Mouse (Mus musculus): Measurements from ENCODE around the gene Tle1.

Tle1 gene

GRCm38 (mm10) chr4:72200559-72201409 lies at the start of gene Tle1:
Gene Tle1 (minus strand): TSS chr4:72200919.
- DNase-seq, result peak; percentile 100

- no peak for DNase-seq
These were observed 33.0 kb upstream of the Tle1 start for GRCm38 (mm10) chr4:72233584-72234219.

- no peak for DNase-seq
These were observed 31.5 kb upstream of the Tle1 start for GRCm38 (mm10) chr4:72232206-72232605.

- no peak for DNase-seq
These were observed 30.1 kb upstream of the Tle1 start for GRCm38 (mm10) chr4:72230832-72231231.

GRCm38 (mm10) chr4:72221629-72222028 lies 20.9 kb upstream of the Tle1 start:
- no peak for DNase-seq

- DNase-seq, result no peak
These were observed 3.8 kb upstream of the Tle1 start for GRCm38 (mm10) chr4:72204420-72205045.

- peak; percentile 50 for DNase-seq
These were observed 837 bp upstream of the Tle1 start for GRCm38 (mm10) chr4:72201521-72201991.

GRCm38 (mm10) chr4:72199571-72200558 lies 854 bp downstream of the Tle1 start:
- DNase-seq, result no peak

- peak; percentile 72 for DNase-seq
These were observed 1.8 kb downstream of the Tle1 start for GRCm38 (mm10) chr4:72198877-72199411.

- DNase-seq, result peak; percentile 5
These were observed 2.7 kb downstream of the Tle1 start for GRCm38 (mm10) chr4:72197888-72198605.

- no peak for DNase-seq
These were observed 5.4 kb downstream of the Tle1 start for GRCm38 (mm10) chr4:72195116-72195835.

GRCm38 (mm10) chr4:72193276-72193675 lies 7.4 kb downstream of the Tle1 start:
- no peak for DNase-seq

- DNase-seq, result no peak
These were observed 16.2 kb downstream of the Tle1 start for GRCm38 (mm10) chr4:72184476-72184875.

- no peak for DNase-seq
These were observed 18.3 kb downstream of the Tle1 start for GRCm38 (mm10) chr4:72182343-72182988.

- no peak for DNase-seq
These were observed 24.8 kb downstream of the Tle1 start for GRCm38 (mm10) chr4:72175943-72176342.

- no peak for DNase-seq
These were observed 32.5 kb downstream of the Tle1 start for GRCm38 (mm10) chr4:72168267-72168666.

- no peak for DNase-seq
These were observed 32.9 kb downstream of the Tle1 start for GRCm38 (mm10) chr4:72167761-72168229.

GRCm38 (mm10) chr4:72167171-72167570 lies 33.5 kb downstream of the Tle1 start:
- DNase-seq, result no peak

GRCm38 (mm10) chr4:72166561-72166960 lies 34.2 kb downstream of the Tle1 start:
- DNase-seq, result no peak

- no peak for DNase-seq
These were observed 35.0 kb downstream of the Tle1 start for GRCm38 (mm10) chr4:72165765-72166164.
